Mouse (Mus musculus) pancreas, adult 10 weeks (tissue): ENCODE results near the gene Brinp1. TPM values are rescaled to one million over a fixed set of nuclear protein-coding genes. Genes with fewer than 3 reads are reported as not detected.

ENCODE experiments used
- polyA plus RNA-seq: library from polyadenylated mRNA; stranded (reverse); fragments of 350-450 nt; fragmentation: Illumina TruSeq; extraction: RNeasy Lipid Tissue Mini Kit (QIAGEN cat#74804); gene quantifications from one replicate; pipeline ENCODE4 v1.2.3, GENCODE M21; 2015; ENCODE audit warnings: low read depth, low replicate concordance; ENCODE audit not compliant: insufficient read depth

Brinp1 gene
- polyA plus RNA-seq = not detected

GRCm38 (mm10) chr4:68954322-68954901 lies at the start of gene Brinp1:
Gene Brinp1 (minus strand): TSS chr4:68954397.

